Mouse (Mus musculus): Measurements from ENCODE around the gene Tmed9.
A peak's percentile ranks its signal among the peaks of the same experiment; 100 is the strongest.
"Not testable (repeated sequence)": the region's sequence is repeated elsewhere in the genome, so short reads cannot be mapped to it uniquely, and the experiment has no call there.

Tmed9 gene

DNA sequence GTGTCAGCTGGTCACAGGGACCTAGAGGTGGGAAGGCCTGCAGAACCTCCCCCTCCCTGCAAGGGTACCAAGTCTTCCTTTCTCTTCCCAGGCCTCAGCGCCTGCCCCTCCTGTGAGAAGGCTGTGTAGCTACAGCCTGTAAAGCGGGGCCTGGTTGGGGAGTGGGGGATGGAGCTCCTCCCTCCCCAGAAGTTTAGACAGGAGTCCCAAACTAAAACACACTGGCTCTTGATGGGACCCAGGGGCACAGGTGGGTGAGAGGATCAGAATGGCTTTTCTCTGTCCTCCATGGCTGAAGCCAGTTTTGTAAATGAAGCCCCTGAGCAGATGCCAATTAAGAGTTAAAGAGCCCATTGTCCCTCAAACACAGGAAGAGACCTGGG lies 34.1 kb downstream of the Tmed9 start:
- DNase-seq (ENCODE audit: low spot score) = no peak

DNA sequence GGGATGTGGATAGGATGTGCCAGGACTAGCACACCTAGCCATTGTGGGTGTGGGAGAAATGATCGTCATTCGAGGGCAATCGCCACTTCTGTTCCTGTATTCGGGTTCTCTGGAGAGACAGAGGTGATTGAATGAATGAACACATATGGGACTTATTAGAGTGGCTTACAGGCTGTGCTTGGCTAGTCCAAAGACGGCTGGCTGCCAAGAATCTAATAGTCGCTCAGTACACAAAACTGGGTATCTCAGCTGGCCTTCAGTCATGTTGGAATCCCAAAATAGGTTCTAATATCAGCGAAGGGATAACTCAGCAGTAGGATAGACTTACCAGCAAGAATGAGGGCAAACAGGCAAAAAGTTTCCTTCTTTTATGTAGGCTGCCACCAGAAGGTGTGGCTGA lies 38.5 kb downstream of the Tmed9 start:
- DNase-seq (ENCODE audit: low spot score) = no peak

DNA sequence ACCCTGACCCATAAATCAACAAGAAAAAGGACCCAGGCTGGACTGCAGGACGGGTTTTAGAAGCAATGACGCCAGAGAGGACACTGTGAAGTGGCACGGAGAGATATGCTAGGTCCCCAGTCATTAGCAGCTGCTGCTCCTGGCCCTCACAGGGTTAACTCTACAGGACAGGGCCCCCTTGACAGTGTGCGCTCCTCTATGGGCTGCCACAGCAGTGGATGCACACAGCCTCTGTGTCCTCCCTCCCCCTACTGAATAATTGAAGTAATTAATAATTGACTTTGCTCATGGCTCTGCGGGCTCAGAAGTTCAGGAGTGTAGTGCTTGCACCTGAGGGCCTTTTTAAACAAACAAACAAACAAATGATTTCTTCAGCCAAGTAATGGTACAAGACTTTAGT lies 39.9 kb downstream of the Tmed9 start:
- no peak for DNase-seq (ENCODE audit: low spot score)

DNA sequence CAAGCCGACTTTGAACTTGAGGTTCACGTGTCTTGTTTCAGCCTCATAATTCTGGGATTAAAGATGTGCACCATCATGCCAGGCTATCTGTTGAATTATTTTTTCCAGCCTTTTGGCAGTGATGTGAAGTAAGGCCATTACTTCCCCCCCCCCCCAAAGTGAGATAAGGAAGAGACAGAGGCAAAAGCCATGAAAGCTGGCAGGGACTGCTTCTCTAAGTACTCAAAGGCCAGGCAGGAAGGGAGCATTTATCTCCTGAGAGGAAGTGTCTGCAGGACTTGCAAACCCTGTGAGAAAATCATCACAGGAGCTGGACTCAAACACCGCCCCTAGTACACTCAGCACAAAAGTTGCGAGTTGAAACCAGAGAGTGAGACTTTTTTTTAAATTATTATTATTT lies 45.8 kb downstream of the Tmed9 start:
- no peak for DNase-seq (ENCODE audit: low spot score)

DNA sequence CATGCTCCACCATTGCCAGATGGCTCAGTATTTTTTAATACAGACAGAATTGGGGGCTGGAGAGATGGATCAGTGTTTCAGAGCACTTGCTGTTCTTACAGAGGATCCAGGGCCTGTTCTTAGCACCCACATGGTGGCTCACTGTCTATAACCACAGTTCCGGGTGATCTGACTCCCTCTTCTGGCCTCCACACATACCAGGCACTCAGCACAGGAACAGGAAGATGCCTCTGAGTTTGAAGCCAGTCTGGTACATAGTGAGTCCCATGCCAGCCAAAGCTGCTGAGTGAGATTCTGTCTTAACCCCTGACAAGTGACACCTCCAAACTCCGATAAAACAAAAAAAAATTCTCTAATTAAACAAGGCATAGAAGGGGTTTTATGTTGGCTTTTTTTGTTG lies 46.7 kb downstream of the Tmed9 start:
- no peak for DNase-seq (ENCODE audit: low spot score)

DNA sequence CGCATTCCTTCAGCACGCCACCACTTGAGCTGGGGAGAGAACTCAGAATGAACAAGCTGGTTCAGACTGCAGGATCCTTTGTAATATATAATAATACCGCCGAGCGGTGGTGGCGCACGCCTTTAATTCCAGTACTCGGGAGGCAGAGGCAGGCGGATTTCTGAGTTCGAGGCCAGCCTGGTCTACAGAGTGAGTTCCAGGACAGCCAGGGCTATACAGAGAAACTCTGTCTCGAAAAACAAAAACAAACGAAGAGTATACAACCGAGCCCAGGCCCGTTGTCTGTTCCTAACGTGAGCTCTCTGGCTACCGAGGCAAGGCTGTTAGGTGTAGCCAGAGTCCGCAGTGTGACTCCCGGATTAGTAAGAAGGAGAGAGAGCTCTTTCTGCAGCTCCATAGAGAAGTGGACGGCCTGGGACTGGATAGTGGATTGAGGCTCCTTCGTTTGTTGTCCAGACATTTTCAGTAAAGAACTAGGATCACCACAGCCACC lies 48.7 kb downstream of the Tmed9 start:
- DNase-seq (ENCODE audit: low spot score) = not testable (repeated sequence)

DNA sequence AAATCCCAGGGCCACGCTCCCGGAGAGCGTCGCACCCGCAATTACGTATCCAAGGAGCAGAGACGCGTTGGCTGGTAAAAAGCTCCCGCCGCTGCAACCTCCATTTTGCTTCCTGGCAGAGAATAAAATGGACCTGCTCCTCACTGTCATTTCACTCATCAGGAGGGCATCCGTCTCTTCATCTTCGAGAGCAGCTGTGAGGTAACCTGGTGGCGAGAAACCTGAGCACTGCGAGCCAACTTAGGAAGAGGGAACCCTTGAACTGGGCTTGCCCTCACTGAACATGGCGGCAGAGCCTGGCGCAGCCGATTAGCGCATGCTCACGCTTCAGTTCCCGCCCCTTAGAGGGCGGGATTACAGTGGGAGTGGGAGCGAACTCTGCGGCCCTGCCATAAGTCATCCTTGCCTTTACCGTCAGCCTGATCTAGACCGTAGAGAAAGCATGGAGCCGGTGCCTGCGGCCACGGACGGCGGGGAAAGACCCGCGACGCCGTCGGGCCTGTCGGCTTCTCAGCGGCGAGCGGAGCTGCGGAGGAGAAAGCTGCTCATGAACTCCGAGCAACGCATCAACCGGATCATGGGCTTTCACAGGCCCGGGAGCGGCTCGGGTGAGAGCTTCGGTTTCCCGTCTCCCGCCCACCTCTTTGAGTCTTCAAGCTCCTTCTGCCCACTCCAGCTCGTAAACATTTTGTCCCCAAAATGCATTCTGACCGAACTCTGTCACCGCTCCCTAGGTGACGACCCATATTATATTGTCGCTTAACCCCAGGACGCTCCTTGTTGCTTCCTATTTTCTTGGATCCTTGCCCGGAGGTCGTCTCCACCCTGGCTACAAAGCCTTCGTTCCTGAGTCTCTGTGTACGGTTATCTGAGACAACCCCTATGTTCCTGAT lies 49.4 kb downstream of the Tmed9 start, which contains the start of gene Caml:
Gene Caml, plus strand, starts transcription at position 357 of the 893 bp plus-strand sequence.
- DNase-seq (ENCODE audit: low spot score) = peak; percentile 82

DNA sequence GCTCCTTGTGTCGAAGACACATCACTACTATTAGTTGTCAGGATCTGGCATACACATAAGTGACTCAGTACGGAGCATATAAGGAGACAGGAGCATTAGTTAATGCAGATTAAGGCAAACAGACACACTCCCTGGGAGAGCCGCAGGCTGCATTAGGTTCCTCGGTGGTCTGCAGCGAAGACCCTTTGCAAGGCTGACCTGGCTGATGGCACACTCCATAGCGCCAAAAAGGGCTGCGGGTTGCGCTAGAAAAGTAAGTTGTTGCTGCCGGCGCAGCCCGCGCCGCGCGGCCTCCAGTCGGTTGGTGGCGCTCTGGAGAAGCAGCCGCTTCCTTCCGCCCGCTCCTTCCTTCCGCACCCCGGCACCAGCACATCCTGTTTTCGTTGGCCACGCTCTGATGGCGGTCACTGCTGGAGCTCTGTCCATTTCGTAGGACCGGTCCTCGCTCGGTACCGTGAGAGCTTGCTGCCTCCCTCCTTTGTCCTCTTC lies 61.2 kb downstream of the Tmed9 start, which contains the start of gene Ddx46:
Gene Ddx46, plus strand, starts transcription at position 389 of the 489 bp plus-strand sequence.
- DNase-seq (ENCODE audit: low spot score) = peak; percentile 72

DNA sequence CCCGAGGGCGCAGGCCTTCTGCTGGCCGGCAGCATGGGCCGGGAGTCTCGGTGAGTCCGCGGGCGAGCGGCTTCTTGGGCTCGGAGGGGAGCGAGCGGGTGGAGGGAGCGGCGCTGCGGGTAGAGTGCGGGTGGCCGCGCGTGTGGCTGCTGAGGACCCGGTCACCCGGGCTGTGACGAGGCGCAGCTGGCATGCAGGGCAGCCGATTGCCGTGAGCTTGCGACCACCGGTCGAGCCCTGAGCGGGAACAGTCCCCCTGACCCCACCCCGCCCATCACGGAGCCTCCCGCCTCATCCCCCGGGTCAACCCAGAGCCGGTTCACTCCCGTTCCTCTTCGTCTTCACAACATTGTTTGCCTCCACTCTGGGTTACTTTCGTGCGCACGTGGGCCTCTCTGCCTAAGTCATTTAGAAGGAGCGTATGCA lies 61.6 kb downstream of the Tmed9 start:
- no peak for DNase-seq (ENCODE audit: low spot score)

DNA sequence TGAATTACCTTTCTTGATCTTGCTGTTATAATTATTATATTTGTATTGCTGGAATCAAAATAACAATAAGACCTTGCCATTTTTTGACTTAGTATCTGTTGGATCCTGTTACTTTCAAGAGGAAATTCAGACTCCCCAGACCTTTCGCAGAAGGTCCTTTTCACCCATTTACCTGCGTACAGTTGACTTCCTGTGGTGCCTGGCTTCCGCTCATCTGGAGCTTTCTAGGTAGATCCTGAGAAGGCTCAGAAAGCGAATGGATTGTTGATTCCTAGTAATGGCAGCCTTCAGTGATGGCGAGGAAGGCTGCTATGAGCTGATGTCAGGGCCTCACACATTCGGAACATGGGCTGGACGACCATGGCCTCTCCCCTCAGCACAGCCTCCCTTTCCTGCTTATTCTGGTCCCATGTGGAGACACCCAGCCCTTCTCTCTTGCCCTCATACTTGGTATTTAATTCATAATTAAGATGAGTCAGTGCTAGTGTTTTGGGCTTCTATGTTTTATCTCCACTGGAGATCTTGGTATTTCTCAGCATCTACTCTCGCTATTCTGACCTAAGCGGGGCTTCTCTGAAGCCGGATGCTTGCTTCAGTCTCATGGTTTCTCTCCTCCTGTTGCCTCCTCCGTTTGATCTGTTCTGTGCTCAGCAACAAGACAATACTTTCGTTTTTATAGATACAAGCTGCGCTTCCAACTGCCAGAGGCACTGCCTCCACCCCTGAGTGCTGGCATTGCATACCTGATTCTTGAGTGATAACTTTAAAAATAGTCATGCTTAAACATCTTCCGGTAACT lies 62.9 kb downstream of the Tmed9 start:
- no peak for DNase-seq (ENCODE audit: low spot score)

DNA sequence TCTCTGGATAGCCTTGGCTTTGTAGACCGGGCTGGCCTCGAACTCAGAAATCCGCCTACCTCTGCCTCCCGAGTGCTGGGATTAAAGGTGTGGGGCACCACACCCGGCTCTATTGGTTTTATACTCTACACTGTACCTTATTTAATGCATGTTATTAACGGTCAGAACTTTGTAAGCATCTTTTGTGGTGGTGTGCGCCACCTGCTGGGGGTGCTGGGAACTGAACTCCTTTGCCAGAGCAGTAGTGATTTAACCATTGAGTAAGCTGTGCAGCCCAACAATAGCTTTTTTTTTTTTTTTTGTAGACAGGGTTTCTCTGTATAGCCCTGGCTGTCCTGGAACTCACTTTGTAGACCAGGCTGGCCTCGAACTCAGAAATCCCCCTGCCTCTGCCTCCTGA lies 66.9 kb downstream of the Tmed9 start:
- peak; percentile 23 for DNase-seq (ENCODE audit: low spot score)

DNA sequence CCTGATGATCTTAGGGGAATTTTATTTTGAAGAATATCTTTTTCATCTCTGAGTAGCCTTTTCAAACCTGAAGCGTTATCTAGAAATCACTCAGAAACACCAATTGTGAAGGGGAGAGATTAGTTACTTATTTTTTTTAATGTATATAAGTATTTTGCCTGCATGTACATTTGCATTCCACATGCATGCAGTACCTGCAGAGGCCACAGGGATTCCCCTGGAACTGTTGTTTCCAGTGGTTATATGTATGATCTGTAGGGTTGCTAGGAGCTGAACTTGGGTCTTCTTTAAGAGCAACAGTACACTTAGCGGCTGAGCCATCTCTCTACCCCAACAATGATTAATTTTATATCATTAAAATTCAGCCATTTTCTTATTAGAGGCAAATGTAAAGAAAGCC lies 71.0 kb downstream of the Tmed9 start:
- DNase-seq (ENCODE audit: low spot score) = no peak
